Mouse (Mus musculus) forebrain, embryonic 14.5 days (tissue): ENCODE results near the gene Prdm8. TPM values are rescaled to one million over a fixed set of nuclear protein-coding genes. Genes with fewer than 3 reads are reported as not detected.

Experiments used
- ATAC-seq: fragments of 200-750 bp; cut with Nextera tagmentation; 2 replicates; pipeline ENCODE4 v1.8.0; 2017; ENCODE audit warnings: mild to moderate bottlenecking, moderate library complexity
- DNase-seq: peaks from one replicate; pipeline ENCODE4 v3.0.0-alpha.2; 2015; ENCODE audit warnings: low spot score
- H3K27ac ChIP-seq: fragments of 300-500 bp; sonication (generic); 2 replicates; pipeline ENCODE4 v1.5.1; 2014; ENCODE audit warnings: low read depth, mild to moderate bottlenecking, control low read depth, low read length, moderate library complexity
- H3K27me3 ChIP-seq: fragments of 300-500 bp; sonication (generic); replicated peaks from 2 replicates; pipeline ENCODE4 v1.6.1; 2014; ENCODE audit warnings: low read length, control low read depth, mixed read lengths; ENCODE audit not compliant: control insufficient read depth, insufficient read depth
- H3K36me3 ChIP-seq: fragments of 300-500 bp; sonication (generic); 2 replicates; pipeline ENCODE4 v1.6.1; 2014; ENCODE audit warnings: low read length, control low read depth; ENCODE audit not compliant: control insufficient read depth, insufficient read depth
- H3K4me1 ChIP-seq: fragments of 300-500 bp; sonication (generic); 2 replicates; pipeline ENCODE4 v1.6.1; 2014; ENCODE audit warnings: antibody characterized with exemption, low read length, control low read depth; ENCODE audit not compliant: control insufficient read depth, insufficient read depth
- H3K4me2 ChIP-seq: fragments of 300-500 bp; sonication (generic); 2 replicates; pipeline ENCODE4 v1.6.1; 2014; ENCODE audit warnings: mild to moderate bottlenecking, control low read depth, low read length
- H3K4me3 ChIP-seq: fragments of 300-500 bp; sonication (generic); 2 replicates; pipeline ENCODE4 v1.5.1; 2014; ENCODE audit warnings: low read depth, low read length, control low read depth
- H3K9ac ChIP-seq: fragments of 300-500 bp; sonication (generic); 2 replicates; pipeline ENCODE4 v1.6.1; 2014; ENCODE audit warnings: mild to moderate bottlenecking, low read length, control low read depth, moderate library complexity
- H3K9me3 ChIP-seq: fragments of 300-500 bp; sonication (generic); replicated peaks from 2 replicates; pipeline ENCODE4 v1.6.1; 2016; ENCODE audit warnings: low read length, control low read depth, mixed read lengths; ENCODE audit not compliant: control insufficient read depth
- WGBS: fragments of 180-500 bp; shearing (Covaris S2); extraction: QIAGEN DNeasy Blood & Tissue Kit; methylation state at CpG from one replicate; pipeline ENCODE4 v1.1.7; 2014; 5-methylcytosine and 5-hydroxymethylcytosine counted together
- polyA plus RNA-seq: library from polyadenylated mRNA; unstranded; fragments of >200 nt; fragmentation: Nextera tagmentation; extraction: Ambion mirVana; gene quantifications from 2 replicates; pipeline ENCODE4 v1.2.1, GENCODE M21; 2014

Prdm8 gene
- polyA plus RNA-seq, 1 experiment from 2014 or later = 5.0 TPM

DNA sequence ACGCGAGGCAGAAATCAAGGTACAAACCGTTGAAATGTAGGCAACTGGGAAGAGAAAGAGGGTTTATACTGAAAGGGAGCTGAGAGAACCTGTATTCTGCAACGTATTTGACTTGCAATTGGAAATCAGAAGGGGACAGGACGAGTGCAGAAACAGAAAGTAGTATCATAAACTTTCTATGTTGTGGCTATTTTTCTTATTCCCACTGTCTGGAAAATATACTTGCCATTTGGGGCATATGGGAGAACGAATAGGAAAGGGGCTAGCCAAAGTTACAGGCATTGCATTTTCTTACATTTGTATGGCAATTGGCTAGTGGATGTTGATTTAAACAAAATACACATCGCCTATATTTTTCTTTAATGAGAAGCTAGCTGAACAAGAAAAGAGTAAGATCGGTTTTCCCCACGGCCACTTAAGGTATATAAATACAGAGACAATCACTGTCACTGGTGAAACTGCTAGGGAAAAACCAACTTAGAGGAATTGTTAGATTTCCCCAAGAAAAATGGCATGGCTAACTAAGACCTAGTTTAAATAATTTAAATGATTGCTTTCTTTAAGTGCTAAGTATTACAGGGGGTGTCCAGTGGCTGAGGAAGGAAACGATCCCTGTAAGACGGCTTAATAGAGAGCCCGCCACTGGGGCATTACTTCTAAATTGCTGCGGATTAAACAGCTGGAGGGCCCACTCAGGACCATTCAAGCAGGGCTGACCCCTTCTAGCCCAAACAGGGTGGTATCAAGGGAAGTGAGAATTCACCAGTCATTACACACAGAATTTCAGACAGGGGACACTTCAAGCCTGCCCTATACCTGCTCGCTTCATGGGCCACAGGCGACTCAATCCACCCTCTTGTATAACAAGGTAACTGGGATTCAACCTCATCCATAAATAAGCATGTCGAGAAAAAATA, 14.9 kb downstream of the Prdm8 start:
- Histone ChIP-seq H3K27ac (peak overlapping the region; percentile 74; the same call in 1 of the 2 replicates), H3K27me3 (peaks cover 63% of the 10 kb centered on the region), H3K4me1 (peaks cover 9% of the 10 kb centered on the region), H3K36me3 (no peaks in the 10 kb centered on the region), H3K9ac (peak overlapping the region; percentile 69), H3K4me2 (peak overlapping the region; percentile 88), H3K4me3 (peak overlapping the region; percentile 49), H3K9me3 (no peaks in the 10 kb centered on the region)
- WGBS = under 1% methylated on average over 16 of the region's 16 CpGs
- ATAC-seq = no peak
- peak; percentile 33 for DNase-seq

DNA sequence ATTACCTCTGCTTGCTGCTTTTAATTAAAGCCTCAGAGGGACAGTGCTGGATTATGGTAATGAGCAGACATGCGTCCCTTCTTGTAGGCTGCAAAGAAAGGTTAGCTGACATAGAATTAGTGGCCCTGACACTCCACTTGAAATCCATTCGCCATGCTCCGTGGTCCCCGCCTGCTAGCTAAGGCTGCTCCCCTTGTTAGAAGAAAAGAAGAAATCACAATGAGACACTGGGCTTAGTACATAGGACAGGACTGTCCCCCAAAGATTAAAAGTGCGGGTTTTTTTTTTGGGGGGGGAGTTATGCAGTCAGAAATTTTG, 15.6 kb downstream of the Prdm8 start:
- Histone ChIP-seq H3K27me3 (peaks cover 68% of the 10 kb centered on the region), H3K27ac (peak overlapping the region; percentile 36; the same call in 1 of the 2 replicates), H3K4me1 (peaks cover 9% of the 10 kb centered on the region), H3K4me2 (peak overlapping the region; percentile 88), H3K4me3 (peak overlapping the region; percentile 49), H3K9me3 (no peaks in the 10 kb centered on the region), H3K36me3 (no peaks in the 10 kb centered on the region), H3K9ac (peak overlapping the region; percentile 69)
- DNase-seq (no peak), ATAC-seq (no peak)
- WGBS = under 1% methylated on average over 5 of the region's 5 CpGs

DNA sequence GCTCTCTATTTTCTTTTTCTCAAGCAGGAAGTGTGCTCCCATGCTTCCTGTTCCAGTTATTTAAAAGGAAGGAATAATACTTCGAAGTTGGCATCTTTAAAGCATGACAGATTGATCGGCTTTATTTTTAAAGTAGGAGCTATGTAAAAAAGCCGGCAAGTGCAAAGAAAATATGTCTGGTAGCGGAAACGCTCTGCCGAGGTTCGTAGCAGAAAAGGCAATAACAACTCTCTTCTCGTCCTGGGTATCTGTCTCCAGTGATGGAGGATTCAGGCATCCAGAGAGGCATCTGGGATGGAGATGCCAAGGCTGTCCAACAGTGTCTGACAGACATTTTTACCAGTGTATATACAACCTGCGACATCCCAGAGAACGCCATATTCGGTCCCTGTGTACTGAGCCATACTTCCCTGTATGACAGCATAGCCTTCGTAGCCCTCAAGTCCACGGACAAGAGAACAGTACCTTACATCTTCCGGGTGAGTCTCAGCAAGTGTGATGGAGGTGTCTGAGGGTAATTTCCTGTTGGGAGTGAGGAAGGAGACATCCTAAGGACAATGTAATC, 16.1 kb downstream of the Prdm8 start:
- Histone ChIP-seq H3K27me3 (peaks cover 68% of the 10 kb centered on the region), H3K4me3 (peak overlapping the region; percentile 49), H3K4me2 (peak overlapping the region; percentile 88), H3K4me1 (peaks cover 9% of the 10 kb centered on the region), H3K9ac (peak overlapping the region; percentile 69), H3K27ac (peak overlapping the region; percentile 36; the same call in 1 of the 2 replicates), H3K36me3 (no peaks in the 10 kb centered on the region), H3K9me3 (no peaks in the 10 kb centered on the region)
- no peak for ATAC-seq
- peak; percentile 33 for DNase-seq
- WGBS = 3% methylated on average over 14 of the region's 14 CpGs

DNA sequence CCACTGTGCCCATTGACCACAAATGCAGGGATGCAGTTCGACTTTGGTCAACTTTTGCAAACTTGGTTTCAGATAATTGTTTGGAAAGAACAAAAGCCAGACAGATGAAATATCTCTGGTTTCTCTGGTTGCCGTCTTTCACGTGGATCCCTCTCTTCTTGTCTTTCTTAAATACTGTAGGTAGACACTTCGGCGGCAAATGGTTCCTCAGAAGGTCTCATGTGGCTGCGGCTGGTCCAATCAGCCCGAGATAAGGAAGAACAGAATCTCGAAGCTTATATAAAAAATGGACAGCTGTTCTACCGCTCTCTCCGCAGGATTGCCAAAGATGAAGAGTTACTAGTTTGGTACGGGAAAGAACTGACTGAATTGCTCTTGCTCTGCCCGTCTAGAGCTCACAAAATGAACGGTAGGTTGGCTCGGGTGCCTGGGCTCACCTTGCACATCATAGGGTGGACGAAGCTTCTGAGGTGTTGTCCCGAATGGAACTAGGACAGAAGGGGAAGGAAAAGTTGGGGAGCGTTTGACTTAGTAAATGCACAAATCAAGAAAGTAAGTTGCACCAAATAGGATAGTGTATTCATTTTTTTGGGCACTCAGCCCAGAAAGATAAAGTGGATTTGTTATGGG, 17.4 kb downstream of the Prdm8 start:
- peaks cover 10% of the 10 kb centered on the region for H3K4me1 ChIP-seq
- H3K4me3 ChIP-seq = peak overlapping the region; percentile 49
- no peaks in the 10 kb centered on the region for H3K9me3 ChIP-seq
- no peaks in the 10 kb centered on the region for H3K36me3 ChIP-seq
- no peak overlapping the region for H3K27ac ChIP-seq
- H3K4me2 ChIP-seq = peak overlapping the region; percentile 88
- DNase-seq (peak; percentile 17), ATAC-seq (no peak)
- H3K27me3 ChIP-seq = peaks cover 74% of the 10 kb centered on the region
- H3K9ac ChIP-seq = peak overlapping the region; percentile 33; the same call in 1 of the 2 replicates
- WGBS = 3% methylated on average over 17 of the region's 17 CpGs

DNA sequence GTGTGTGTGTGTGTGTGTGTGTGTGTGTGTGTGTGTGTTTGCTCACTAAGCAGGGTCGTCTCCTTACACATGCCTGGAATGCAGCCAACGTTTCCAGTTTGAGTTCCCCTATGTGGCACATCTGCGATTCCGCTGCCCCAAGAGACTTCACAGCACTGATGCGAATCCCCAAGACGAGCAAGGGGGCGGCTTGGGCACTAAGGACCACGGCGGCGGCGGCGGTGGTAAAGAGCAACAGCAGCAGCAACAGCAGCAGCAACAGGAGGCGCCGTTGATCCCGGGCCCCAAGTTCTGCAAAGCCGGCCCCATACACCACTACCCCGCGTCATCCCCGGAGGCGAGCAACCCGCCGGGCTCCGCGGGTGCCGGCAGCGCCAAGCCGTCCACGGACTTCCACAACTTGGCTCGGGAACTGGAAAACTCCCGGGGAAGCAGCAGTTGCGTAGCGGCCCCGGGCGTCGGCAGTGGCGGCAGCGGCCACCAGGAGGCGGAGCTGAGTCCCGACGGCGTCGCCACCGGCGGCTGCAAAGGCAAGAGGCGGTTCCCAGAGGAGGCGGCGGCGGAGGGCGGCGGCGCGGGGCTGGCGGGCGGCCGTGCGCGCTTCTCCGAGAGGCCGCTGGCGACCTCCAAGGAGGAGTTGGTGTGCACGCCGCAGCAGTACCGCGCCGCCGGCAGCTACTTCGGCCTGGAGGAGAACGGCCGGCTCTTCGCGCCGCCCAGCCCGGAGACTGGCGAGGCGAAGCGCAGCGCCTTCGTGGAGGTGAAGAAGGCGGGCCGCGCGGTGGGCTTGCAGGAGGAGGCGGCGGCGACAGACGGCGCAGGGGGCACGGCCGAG, 18.2 kb downstream of the Prdm8 start:
- peak overlapping the region; percentile 88 for H3K4me2 ChIP-seq
- peaks cover 76% of the 10 kb centered on the region for H3K27me3 ChIP-seq
- ATAC-seq = peak; percentile 66
- peak; percentile 83 for DNase-seq
- no peak overlapping the region for H3K27ac ChIP-seq
- no peaks in the 10 kb centered on the region for H3K9me3 ChIP-seq
- peak overlapping the region; percentile 65 for H3K9ac ChIP-seq
- peak overlapping the region; percentile 49 for H3K4me3 ChIP-seq
- peaks cover 9% of the 10 kb centered on the region for H3K4me1 ChIP-seq
- under 1% methylated on average over 63 of the region's 89 CpGs for WGBS
- H3K36me3 ChIP-seq = no peaks in the 10 kb centered on the region

DNA sequence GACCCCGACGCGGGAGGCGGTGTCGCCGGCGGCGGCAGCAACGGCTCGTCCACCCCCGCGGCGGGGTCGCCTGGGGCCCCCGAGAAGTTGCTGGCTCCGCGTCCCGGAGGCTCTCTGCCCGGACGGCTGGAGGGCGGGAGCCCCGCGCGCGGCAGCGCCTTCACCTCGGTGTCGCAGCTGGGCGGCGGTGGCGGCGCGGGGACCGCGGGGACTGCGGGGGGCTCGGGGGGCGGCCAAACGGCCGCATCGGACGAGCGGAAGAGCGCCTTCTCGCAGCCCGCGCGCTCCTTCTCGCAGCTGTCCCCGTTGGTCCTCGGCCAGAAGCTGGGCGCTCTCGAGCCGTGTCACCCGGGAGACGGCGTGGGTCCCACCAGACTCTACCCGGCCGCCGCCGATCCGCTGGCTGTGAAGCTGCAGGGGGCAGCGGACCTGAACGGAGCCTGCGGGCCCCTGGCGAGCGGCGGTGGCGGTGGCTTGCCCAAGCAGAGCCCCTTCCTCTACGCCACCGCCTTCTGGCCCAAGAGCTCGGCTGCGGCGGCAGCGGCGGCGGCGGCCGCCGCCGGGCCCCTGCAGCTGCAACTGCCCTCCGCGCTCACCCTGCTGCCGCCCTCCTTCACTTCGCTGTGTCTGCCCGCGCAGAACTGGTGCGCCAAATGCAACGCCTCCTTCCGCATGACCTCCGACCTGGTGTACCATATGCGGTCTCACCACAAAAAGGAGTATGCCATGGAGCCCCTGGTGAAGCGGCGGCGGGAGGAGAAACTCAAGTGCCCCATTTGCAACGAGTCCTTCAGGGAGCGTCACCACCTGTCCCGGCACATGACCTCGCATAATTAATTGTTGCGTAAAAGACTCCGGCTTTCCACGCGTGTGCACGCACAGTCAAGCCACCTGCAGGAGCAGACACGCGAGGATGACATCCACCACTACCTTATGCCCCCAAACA, 19.1 kb downstream of the Prdm8 start:
- WGBS = under 1% methylated on average over 42 of the region's 106 CpGs
- Histone ChIP-seq H3K36me3 (no peaks in the 10 kb centered on the region), H3K9ac (peak overlapping the region; percentile 65), H3K4me2 (peak overlapping the region; percentile 88), H3K27ac (peak overlapping the region; percentile 39; the same call in 1 of the 2 replicates), H3K9me3 (no peaks in the 10 kb centered on the region), H3K27me3 (peaks cover 81% of the 10 kb centered on the region), H3K4me1 (peaks cover 6% of the 10 kb centered on the region), H3K4me3 (peak overlapping the region; percentile 49)
- ATAC-seq = peak; percentile 47
- peak; percentile 53 for DNase-seq

DNA sequence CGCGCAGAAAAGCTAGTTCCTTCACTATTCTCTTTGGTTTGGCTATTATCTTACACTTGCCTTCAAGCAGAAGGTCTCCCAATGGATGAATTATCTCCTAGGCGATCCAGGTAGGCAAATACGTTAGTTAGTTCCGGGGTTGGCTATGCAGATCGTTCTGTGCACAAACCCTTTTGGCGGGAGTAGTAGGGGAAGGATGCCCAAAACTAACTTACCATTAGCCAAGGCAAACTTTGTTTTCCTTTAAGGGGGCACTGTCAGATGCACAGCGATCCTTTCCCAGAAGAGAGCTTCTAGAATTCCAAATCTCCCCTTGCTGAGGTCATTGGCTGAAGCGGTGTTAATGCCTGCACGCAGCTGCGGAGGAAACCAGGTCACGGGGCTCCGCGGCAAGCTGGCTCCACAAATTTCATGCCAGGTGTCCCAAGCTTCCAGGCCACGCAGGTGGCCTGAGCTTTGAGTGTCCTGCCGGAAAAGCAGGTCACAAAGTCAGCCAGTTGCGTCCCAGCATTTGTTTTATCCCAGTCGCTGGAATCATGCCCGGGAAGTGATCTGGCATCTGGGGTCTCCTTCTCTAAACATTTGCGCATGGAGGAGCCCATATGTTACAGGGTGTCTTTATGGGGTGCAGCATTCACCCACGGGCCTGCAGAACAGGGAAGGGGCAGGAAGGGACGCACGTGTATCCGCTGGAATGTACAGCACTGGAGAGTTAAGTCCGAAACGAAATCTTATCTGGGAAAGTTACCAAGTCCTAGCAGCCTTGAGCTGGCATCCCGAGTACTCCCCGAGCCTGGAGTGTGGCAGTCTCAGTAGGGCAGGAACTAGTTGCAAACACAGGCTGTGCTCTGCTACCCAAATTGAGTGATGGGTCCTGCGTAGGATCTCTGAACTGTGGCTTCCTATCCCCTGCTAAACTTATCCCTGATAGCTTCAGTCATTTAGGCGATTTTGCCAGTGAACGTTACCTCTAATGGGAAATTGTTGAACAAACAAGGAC, 22.5 kb downstream of the Prdm8 start:
- H3K9ac ChIP-seq = no peak overlapping the region
- H3K9me3 ChIP-seq = no peaks in the 10 kb centered on the region
- ATAC-seq = no peak
- H3K4me1 ChIP-seq = peaks cover 6% of the 10 kb centered on the region
- no peak overlapping the region for H3K4me3 ChIP-seq
- H3K27ac ChIP-seq = no peak overlapping the region
- H3K4me2 ChIP-seq = peak overlapping the region; percentile 28; the same call in 1 of the 2 replicates
- peak; percentile 60 for DNase-seq
- peaks cover 56% of the 10 kb centered on the region for H3K27me3 ChIP-seq
- under 1% methylated on average over 31 of the region's 31 CpGs for WGBS
- H3K36me3 ChIP-seq = no peaks in the 10 kb centered on the region
